Mouse (Mus musculus) midbrain, embryonic 16.5 days (tissue): Measurements from ENCODE around the gene Dennd1a. TPM values are rescaled to one million over a fixed set of nuclear protein-coding genes. Genes with fewer than 3 reads are reported as not detected.
A peak's percentile ranks its signal among the peaks of the same experiment; 100 is the strongest.

Experiments
- ATAC-seq: fragments of 200-750 bp; cut with Nextera tagmentation; 2 replicates; pipeline ENCODE4 v1.8.0; 2017; ENCODE audit warnings: moderate TSS enrichment
- H3K27ac ChIP-seq: fragments of 300-500 bp; sonication (generic); 2 replicates; pipeline ENCODE4 v1.5.1; 2014; ENCODE audit warnings: mild to moderate bottlenecking, low read length, mixed read lengths
- H3K27me3 ChIP-seq: fragments of 300-500 bp; sonication (generic); 2 replicates; pipeline ENCODE4 v1.6.1; 2014; ENCODE audit warnings: low read depth, low read length, mixed read lengths; ENCODE audit not compliant: control insufficient read depth, insufficient read depth
- H3K36me3 ChIP-seq: fragments of 300-500 bp; sonication (generic); 2 replicates; pipeline ENCODE4 v1.6.1; 2014; ENCODE audit warnings: mild to moderate bottlenecking, low read length, moderate library complexity, mixed read lengths; ENCODE audit not compliant: control insufficient read depth, insufficient read depth
- H3K4me1 ChIP-seq: fragments of 300-500 bp; sonication (generic); 2 replicates; pipeline ENCODE4 v1.6.1; 2014; ENCODE audit warnings: mild to moderate bottlenecking, low read length, mixed read lengths; ENCODE audit not compliant: control insufficient read depth, insufficient read depth
- H3K4me2 ChIP-seq: fragments of 300-500 bp; sonication (generic); 2 replicates; pipeline ENCODE4 v1.6.1; 2014; ENCODE audit warnings: mild to moderate bottlenecking, low read length, mixed read lengths
- H3K4me3 ChIP-seq: fragments of 300-500 bp; sonication (generic); 2 replicates; pipeline ENCODE4 v1.5.1; 2014; ENCODE audit warnings: low read depth, mild to moderate bottlenecking, low read length, moderate library complexity, mixed read lengths
- H3K9ac ChIP-seq: fragments of 300-500 bp; sonication (generic); 2 replicates; pipeline ENCODE4 v1.6.1; 2014; ENCODE audit warnings: low read depth, low read length, mixed read lengths
- H3K9me3 ChIP-seq: fragments of 300-500 bp; sonication (generic); replicated peaks from 2 replicates; pipeline ENCODE4 v1.6.1; 2014; ENCODE audit warnings: mild to moderate bottlenecking, low read length, mixed read lengths; ENCODE audit not compliant: control insufficient read depth, poor library complexity, severe bottlenecking
- WGBS: fragments of 180-500 bp; shearing (Covaris S2); extraction: QIAGEN DNeasy Blood & Tissue Kit; methylation state at CpG from one replicate; pipeline ENCODE4 v1.1.7; 2014; 5-methylcytosine and 5-hydroxymethylcytosine counted together
- polyA plus RNA-seq: library from polyadenylated mRNA; unstranded; fragments of >200 nt; fragmentation: Nextera tagmentation; extraction: Ambion mirVana; gene quantifications from 2 replicates; pipeline ENCODE4 v1.2.1, GENCODE M21; 2015

The Dennd1a gene
- polyA plus RNA-seq, 1 experiment from 2014 or later = 21.7 TPM

GRCm38 (mm10) chr2:37774571-37774970 lies 512.6 kb downstream of the Dennd1a start:
- Histone ChIP-seq H3K4me3 (no peak overlapping the region), H3K36me3 (no peaks in the 10 kb centered on the region), H3K4me1 (peaks cover 17% of the 10 kb centered on the region), H3K9me3 (no peaks in the 10 kb centered on the region), H3K4me2 (no peak overlapping the region), H3K9ac (no peak overlapping the region), H3K27me3 (no peaks in the 10 kb centered on the region), H3K27ac (no peak overlapping the region)
- no peak for ATAC-seq
- 4% methylated on average over 5 of the region's 5 CpGs for WGBS

GRCm38 (mm10) chr2:37771618-37772285 lies 515.4 kb downstream of the Dennd1a start:
- Histone ChIP-seq H3K36me3 (no peaks in the 10 kb centered on the region), H3K27ac (peak overlapping the region; percentile 51; the same call in 1 of the 2 replicates)

GRCm38 (mm10) chr2:37769793-37770192 lies 517.4 kb downstream of the Dennd1a start:
- no peaks in the 10 kb centered on the region for H3K27me3 ChIP-seq
- H3K9me3 ChIP-seq = no peaks in the 10 kb centered on the region
- H3K9ac ChIP-seq = no peak overlapping the region
- H3K36me3 ChIP-seq = no peaks in the 10 kb centered on the region
- H3K4me2 ChIP-seq = no peak overlapping the region
- no peak overlapping the region for H3K4me3 ChIP-seq
- ATAC-seq = no peak
- H3K4me1 ChIP-seq = peaks cover 19% of the 10 kb centered on the region
- WGBS = 87% methylated on average over 8 of the region's 8 CpGs
- no peak overlapping the region for H3K27ac ChIP-seq

More at GRCm38 (mm10) chr2:37771618-37772285, 515.4 kb downstream of the Dennd1a start:
- H3K9ac ChIP-seq = peak overlapping the region; percentile 60
- peak overlapping the region; percentile 51 for H3K4me2 ChIP-seq
- H3K4me3 ChIP-seq = peak overlapping the region; percentile 40
- no peaks in the 10 kb centered on the region for H3K9me3 ChIP-seq
- H3K27me3 ChIP-seq = no peaks in the 10 kb centered on the region
- peak; percentile 42; the same call in 1 of the 2 replicates for ATAC-seq
- peaks cover 17% of the 10 kb centered on the region for H3K4me1 ChIP-seq
- WGBS = under 1% methylated on average over 18 of the region's 18 CpGs

DNA sequence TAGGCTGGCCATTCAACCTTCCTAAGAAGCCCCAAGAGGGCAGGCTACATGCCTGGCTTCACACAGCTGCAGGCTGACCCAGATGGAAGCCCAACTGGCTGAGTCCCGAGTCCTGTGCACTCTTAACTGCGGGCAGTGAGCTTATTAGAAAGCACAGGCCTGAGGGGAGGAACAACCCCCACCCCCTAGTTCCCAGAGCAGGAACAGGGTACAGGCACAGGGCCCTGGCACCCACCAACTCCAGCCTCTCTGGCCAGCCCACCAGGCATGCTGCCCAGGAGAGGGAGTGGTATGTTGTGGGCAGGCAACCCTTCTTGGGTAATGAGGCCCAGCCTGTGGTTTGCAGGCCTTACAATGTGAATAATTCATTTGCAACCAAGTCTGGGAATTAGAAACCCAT lies 518.3 kb downstream of the Dennd1a start:
- H3K4me1 ChIP-seq = peaks cover 19% of the 10 kb centered on the region
- no peaks in the 10 kb centered on the region for H3K36me3 ChIP-seq
- no peaks in the 10 kb centered on the region for H3K27me3 ChIP-seq
- no peak overlapping the region for H3K27ac ChIP-seq
- no peak overlapping the region for H3K9ac ChIP-seq
- H3K4me3 ChIP-seq = no peak overlapping the region
- peak; percentile 61 for ATAC-seq
- H3K4me2 ChIP-seq = no peak overlapping the region
- no peaks in the 10 kb centered on the region for H3K9me3 ChIP-seq
- 29% methylated on average over 2 of the region's 2 CpGs for WGBS

- no peak overlapping the region for H3K27ac ChIP-seq
Measured at GRCm38 (mm10) chr2:37767739-37768138, 519.5 kb downstream of the Dennd1a start.

DNA sequence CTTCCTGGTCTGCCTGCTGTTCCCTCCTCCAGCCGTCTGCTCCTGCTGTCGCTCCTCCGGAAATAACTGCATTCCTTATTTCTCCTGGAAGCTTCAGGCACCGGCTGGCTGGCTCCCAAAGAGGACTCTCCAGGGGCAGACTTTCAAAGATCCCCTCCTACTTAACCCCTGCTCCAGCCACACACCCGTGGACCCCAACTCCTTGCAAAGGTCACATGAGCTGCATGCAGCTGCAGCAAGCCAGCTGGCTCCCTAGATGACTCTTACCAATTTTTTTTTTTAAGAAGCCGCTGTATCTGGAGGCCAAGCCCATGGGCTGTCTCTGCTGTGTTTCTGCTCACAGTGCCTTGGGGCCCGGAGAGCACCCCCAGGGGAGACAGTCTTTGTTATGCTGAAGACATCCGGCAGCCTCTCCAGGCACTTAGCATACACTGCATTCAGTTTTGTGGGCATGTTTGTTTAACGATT lies 520.1 kb downstream of the Dennd1a start:
- no peak overlapping the region; the same call in 1 of the 2 replicates for H3K27ac ChIP-seq
- H3K9me3 ChIP-seq = no peaks in the 10 kb centered on the region
- ATAC-seq = no peak
- H3K9ac ChIP-seq = no peak overlapping the region
- 2% methylated on average over 9 of the region's 9 CpGs for WGBS
- H3K4me1 ChIP-seq = peaks cover 19% of the 10 kb centered on the region
- no peaks in the 10 kb centered on the region for H3K36me3 ChIP-seq
- no peaks in the 10 kb centered on the region for H3K27me3 ChIP-seq
- H3K4me3 ChIP-seq = no peak overlapping the region
- H3K4me2 ChIP-seq = no peak overlapping the region; the same call in 1 of the 2 replicates

More at GRCm38 (mm10) chr2:37767739-37768138, 519.5 kb downstream of the Dennd1a start:
- H3K9ac ChIP-seq = no peak overlapping the region
- no peaks in the 10 kb centered on the region for H3K9me3 ChIP-seq
- H3K4me2 ChIP-seq = no peak overlapping the region
- H3K4me3 ChIP-seq = no peak overlapping the region
- no peaks in the 10 kb centered on the region for H3K36me3 ChIP-seq
- peaks cover 19% of the 10 kb centered on the region for H3K4me1 ChIP-seq
- WGBS = 46% methylated on average over 3 of the region's 3 CpGs
- no peak for ATAC-seq
- no peaks in the 10 kb centered on the region for H3K27me3 ChIP-seq

GRCm38 (mm10) chr2:37766027-37766761 lies 521.0 kb downstream of the Dennd1a start:
- H3K36me3 ChIP-seq = no peaks in the 10 kb centered on the region
- ATAC-seq = no peak
- H3K4me2 ChIP-seq = no peak overlapping the region
- no peak overlapping the region for H3K4me3 ChIP-seq
- no peak overlapping the region for H3K27ac ChIP-seq
- WGBS = 31% methylated on average over 10 of the region's 11 CpGs
- H3K27me3 ChIP-seq = no peaks in the 10 kb centered on the region
- no peaks in the 10 kb centered on the region for H3K9me3 ChIP-seq
- H3K4me1 ChIP-seq = peaks cover 19% of the 10 kb centered on the region
- H3K9ac ChIP-seq = no peak overlapping the region

- peaks cover 19% of the 10 kb centered on the region for H3K4me1 ChIP-seq
- H3K4me3 ChIP-seq = no peak overlapping the region
- no peaks in the 10 kb centered on the region for H3K36me3 ChIP-seq
- 25% methylated on average over 21 of the region's 21 CpGs for WGBS
- peak overlapping the region; percentile 8; the same call in 1 of the 2 replicates for H3K9ac ChIP-seq
- no peak overlapping the region for H3K27ac ChIP-seq
- ATAC-seq = no peak
- no peaks in the 10 kb centered on the region for H3K27me3 ChIP-seq
- H3K9me3 ChIP-seq = no peaks in the 10 kb centered on the region
- no peak overlapping the region; the same call in 1 of the 2 replicates for H3K4me2 ChIP-seq
Measured at GRCm38 (mm10) chr2:37765082-37765483, 522.1 kb downstream of the Dennd1a start.

- no peak overlapping the region for H3K9ac ChIP-seq
- 97% methylated on average over 2 of the region's 2 CpGs for WGBS
- H3K4me1 ChIP-seq = peaks cover 19% of the 10 kb centered on the region
- H3K27ac ChIP-seq = no peak overlapping the region
- no peak overlapping the region for H3K4me3 ChIP-seq
- no peaks in the 10 kb centered on the region for H3K9me3 ChIP-seq
- no peak overlapping the region for H3K4me2 ChIP-seq
- H3K36me3 ChIP-seq = no peaks in the 10 kb centered on the region
- no peak for ATAC-seq
- H3K27me3 ChIP-seq = no peaks in the 10 kb centered on the region
Measured at GRCm38 (mm10) chr2:37764514-37764913, 522.7 kb downstream of the Dennd1a start.
